Mouse (Mus musculus) forebrain, embryonic 12.5 days (tissue): ENCODE results near the gene Agbl4. TPM values are rescaled to one million over a fixed set of nuclear protein-coding genes. Genes with fewer than 3 reads are reported as not detected.

Experiments
- ATAC-seq: fragments of 200-750 bp; cut with Nextera tagmentation; 2 replicates; pipeline ENCODE4 v1.8.0; 2017; ENCODE audit warnings: moderate TSS enrichment; ENCODE audit not compliant: low FRiP score
- H3K27ac ChIP-seq: fragments of 300-500 bp; sonication (generic); 2 replicates; pipeline ENCODE4 v1.5.1; 2016; ENCODE audit warnings: mild to moderate bottlenecking
- H3K27me3 ChIP-seq: fragments of 300-500 bp; sonication (generic); 2 replicates; pipeline ENCODE4 v1.6.1; 2016; ENCODE audit warnings: mild to moderate bottlenecking
- H3K36me3 ChIP-seq: fragments of 300-500 bp; sonication (generic); replicated peaks from 2 replicates; pipeline ENCODE4 v1.6.1; 2016; ENCODE audit warnings: mild to moderate bottlenecking
- H3K4me1 ChIP-seq: fragments of 300-500 bp; sonication (generic); 2 replicates; pipeline ENCODE4 v1.6.1; 2016
- H3K4me2 ChIP-seq: fragments of 300-500 bp; sonication (generic); 2 replicates; pipeline ENCODE4 v1.6.1; 2016; ENCODE audit warnings: mild to moderate bottlenecking, moderate library complexity
- H3K4me3 ChIP-seq: fragments of 300-500 bp; sonication (generic); replicated peaks from 2 replicates; pipeline ENCODE4 v1.5.1; 2016; ENCODE audit warnings: mild to moderate bottlenecking
- H3K9ac ChIP-seq: fragments of 300-500 bp; sonication (generic); 2 replicates; pipeline ENCODE4 v1.6.1; 2016; ENCODE audit warnings: mild to moderate bottlenecking
- H3K9me3 ChIP-seq: fragments of 300-500 bp; sonication (generic); 2 replicates; pipeline ENCODE4 v1.6.1; 2016
- WGBS: fragments of 180-500 bp; shearing (Covaris S2); methylation state at CpG from one replicate; pipeline ENCODE4 v1.1.7; 2016; 5-methylcytosine and 5-hydroxymethylcytosine counted together
- polyA plus RNA-seq: library from polyadenylated mRNA; unstranded; fragments of >200 nt; fragmentation: Nextera tagmentation; extraction: Ambion mirVana; gene quantifications from 2 replicates; pipeline ENCODE4 v1.2.1, GENCODE M21; 2016

Agbl4 gene
- polyA plus RNA-seq, 1 experiment from 2014 or later: 1.9 TPM

- 43% methylated on average over 5 of the region's 5 CpGs for WGBS
- H3K9ac ChIP-seq: no peak overlapping the region
- ATAC-seq: no peak
- no peak overlapping the region for H3K4me2 ChIP-seq
- no peak overlapping the region for H3K27ac ChIP-seq
- no peaks in the 10 kb centered on the region for H3K9me3 ChIP-seq
- H3K36me3 ChIP-seq: no peaks in the 10 kb centered on the region
- H3K27me3 ChIP-seq: no peaks in the 10 kb centered on the region
- no peak overlapping the region for H3K4me3 ChIP-seq
- H3K4me1 ChIP-seq: no peaks in the 10 kb centered on the region
Measured at GRCm38 (mm10) chr4:111307633-111308032, 910.2 kb downstream of the Agbl4 start.

- Histone ChIP-seq H3K9ac (no peak overlapping the region), H3K36me3 (no peaks in the 10 kb centered on the region), H3K9me3 (no peaks in the 10 kb centered on the region), H3K4me3 (no peak overlapping the region), H3K4me1 (no peaks in the 10 kb centered on the region), H3K27ac (no peak overlapping the region), H3K27me3 (no peaks in the 10 kb centered on the region), H3K4me2 (no peak overlapping the region)
- ATAC-seq: no peak
- 70% methylated on average over 3 of the region's 3 CpGs for WGBS
Measured at GRCm38 (mm10) chr4:111308572-111309288, 911.3 kb downstream of the Agbl4 start.

- H3K27ac ChIP-seq: no peak overlapping the region
- 77% methylated on average over 11 of the region's 11 CpGs for WGBS
- no peak overlapping the region for H3K4me3 ChIP-seq
- H3K36me3 ChIP-seq: no peaks in the 10 kb centered on the region
- no peak overlapping the region for H3K4me2 ChIP-seq
- H3K27me3 ChIP-seq: no peaks in the 10 kb centered on the region
- H3K9me3 ChIP-seq: no peaks in the 10 kb centered on the region
- no peaks in the 10 kb centered on the region for H3K4me1 ChIP-seq
- H3K9ac ChIP-seq: no peak overlapping the region
- ATAC-seq: no peak
Measured at GRCm38 (mm10) chr4:111327094-111327493, 929.6 kb downstream of the Agbl4 start.

- Histone ChIP-seq H3K4me3 (no peak overlapping the region), H3K9ac (no peak overlapping the region), H3K4me2 (no peak overlapping the region), H3K27me3 (no peaks in the 10 kb centered on the region), H3K36me3 (no peaks in the 10 kb centered on the region), H3K4me1 (no peaks in the 10 kb centered on the region), H3K27ac (no peak overlapping the region), H3K9me3 (no peaks in the 10 kb centered on the region)
- peak; percentile 57; the same call in 1 of the 2 replicates for ATAC-seq
- WGBS: 74% methylated on average over 11 of the region's 11 CpGs
Measured at GRCm38 (mm10) chr4:111327760-111328373, 930.4 kb downstream of the Agbl4 start.

DNA sequence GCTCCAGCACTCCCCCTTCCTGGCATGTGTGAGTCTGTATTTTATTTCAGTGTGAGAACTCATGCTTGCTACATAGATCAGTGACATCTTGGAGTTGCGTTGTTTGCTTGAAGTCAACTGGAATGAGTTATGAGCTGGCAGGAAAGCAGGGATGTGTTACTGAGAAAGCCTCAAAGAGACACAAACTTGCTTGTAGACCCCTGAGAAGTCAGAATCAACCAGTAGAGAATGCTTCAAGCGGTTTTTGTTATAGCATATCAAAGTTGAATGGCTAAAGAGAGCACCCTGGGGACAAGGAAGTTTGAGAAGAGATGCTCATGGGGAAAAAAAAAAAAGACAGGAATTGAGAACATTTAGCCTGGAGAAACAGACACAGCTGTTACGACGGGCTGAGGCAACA lies 932.0 kb downstream of the Agbl4 start:
- no peaks in the 10 kb centered on the region for H3K4me1 ChIP-seq
- WGBS: 69% methylated on average over 4 of the region's 4 CpGs

GRCm38 (mm10) chr4:111332864-111333263 lies 935.4 kb downstream of the Agbl4 start:
- ATAC-seq: no peak
- H3K9me3 ChIP-seq: no peaks in the 10 kb centered on the region
- 85% methylated on average over 4 of the region's 4 CpGs for WGBS
- no peak overlapping the region for H3K4me3 ChIP-seq
- no peaks in the 10 kb centered on the region for H3K27me3 ChIP-seq
- H3K4me2 ChIP-seq: no peak overlapping the region
- H3K27ac ChIP-seq: no peak overlapping the region
- H3K9ac ChIP-seq: no peak overlapping the region
- H3K4me1 ChIP-seq: no peaks in the 10 kb centered on the region
- H3K36me3 ChIP-seq: no peaks in the 10 kb centered on the region

More for the DNA sequence above, 932.0 kb downstream of the Agbl4 start:
- no peaks in the 10 kb centered on the region for H3K36me3 ChIP-seq
- no peak overlapping the region for H3K4me2 ChIP-seq
- ATAC-seq: no peak
- no peak overlapping the region for H3K9ac ChIP-seq
- H3K4me3 ChIP-seq: no peak overlapping the region
- H3K9me3 ChIP-seq: no peaks in the 10 kb centered on the region
- no peaks in the 10 kb centered on the region for H3K27me3 ChIP-seq
- H3K27ac ChIP-seq: no peak overlapping the region

- Histone ChIP-seq H3K27me3 (no peaks in the 10 kb centered on the region), H3K4me2 (no peak overlapping the region), H3K27ac (no peak overlapping the region), H3K9me3 (no peaks in the 10 kb centered on the region), H3K36me3 (no peaks in the 10 kb centered on the region), H3K4me1 (peaks cover 10% of the 10 kb centered on the region), H3K9ac (no peak overlapping the region), H3K4me3 (no peak overlapping the region)
- 8% methylated on average over 4 of the region's 4 CpGs for WGBS
- peak; percentile 76; the same call in 1 of the 2 replicates for ATAC-seq
Measured at GRCm38 (mm10) chr4:111349965-111350364, 952.5 kb downstream of the Agbl4 start.

GRCm38 (mm10) chr4:111350615-111351525 lies 953.4 kb downstream of the Agbl4 start:
- H3K27me3 ChIP-seq: no peaks in the 10 kb centered on the region
- H3K36me3 ChIP-seq: no peaks in the 10 kb centered on the region
- H3K4me3 ChIP-seq: no peak overlapping the region
- H3K4me1 ChIP-seq: peaks cover 10% of the 10 kb centered on the region
- WGBS: 46% methylated on average over 6 of the region's 6 CpGs
- no peak overlapping the region for H3K4me2 ChIP-seq
- no peak for ATAC-seq
- no peak overlapping the region for H3K9ac ChIP-seq
- no peaks in the 10 kb centered on the region for H3K9me3 ChIP-seq
- no peak overlapping the region for H3K27ac ChIP-seq

- Histone ChIP-seq H3K36me3 (no peaks in the 10 kb centered on the region), H3K4me3 (no peak overlapping the region), H3K9ac (no peak overlapping the region), H3K27me3 (no peaks in the 10 kb centered on the region), H3K4me1 (no peaks in the 10 kb centered on the region), H3K27ac (no peak overlapping the region), H3K9me3 (no peaks in the 10 kb centered on the region), H3K4me2 (no peak overlapping the region)
- ATAC-seq: no peak
- WGBS: 72% methylated on average over 4 of the region's 4 CpGs
Measured at GRCm38 (mm10) chr4:111356584-111357115, 959.2 kb downstream of the Agbl4 start.

- Histone ChIP-seq H3K27ac (no peak overlapping the region), H3K4me3 (no peak overlapping the region), H3K4me1 (no peaks in the 10 kb centered on the region), H3K9me3 (no peaks in the 10 kb centered on the region), H3K36me3 (no peaks in the 10 kb centered on the region), H3K4me2 (no peak overlapping the region), H3K27me3 (no peaks in the 10 kb centered on the region), H3K9ac (no peak overlapping the region)
- no peak for ATAC-seq
- WGBS: 87% methylated on average over 3 of the region's 3 CpGs
Measured at GRCm38 (mm10) chr4:111357176-111357575, 959.7 kb downstream of the Agbl4 start.

- no peaks in the 10 kb centered on the region for H3K27me3 ChIP-seq
- no peak overlapping the region for H3K4me3 ChIP-seq
- H3K36me3 ChIP-seq: no peaks in the 10 kb centered on the region
- no peaks in the 10 kb centered on the region for H3K4me1 ChIP-seq
- no peaks in the 10 kb centered on the region for H3K9me3 ChIP-seq
- H3K9ac ChIP-seq: no peak overlapping the region
- 84% methylated on average over 2 of the region's 2 CpGs for WGBS
- no peak for ATAC-seq
- H3K4me2 ChIP-seq: no peak overlapping the region
- H3K27ac ChIP-seq: no peak overlapping the region
Measured at GRCm38 (mm10) chr4:111364199-111364598, 966.7 kb downstream of the Agbl4 start.

- 69% methylated on average over 2 of the region's 2 CpGs for WGBS
- H3K4me1 ChIP-seq: no peaks in the 10 kb centered on the region
- ATAC-seq: no peak
- no peaks in the 10 kb centered on the region for H3K9me3 ChIP-seq
- no peaks in the 10 kb centered on the region for H3K27me3 ChIP-seq
- no peak overlapping the region for H3K4me2 ChIP-seq
- no peak overlapping the region for H3K27ac ChIP-seq
- no peaks in the 10 kb centered on the region for H3K36me3 ChIP-seq
- no peak overlapping the region for H3K4me3 ChIP-seq
- H3K9ac ChIP-seq: no peak overlapping the region
Measured at GRCm38 (mm10) chr4:111367771-111368170, 970.3 kb downstream of the Agbl4 start.
